Mouse (Mus musculus): Measurements from ENCODE around the gene Zfp358.
A peak's percentile ranks its signal among the peaks of the same experiment; 100 is the strongest.

The Zfp358 gene

DNA sequence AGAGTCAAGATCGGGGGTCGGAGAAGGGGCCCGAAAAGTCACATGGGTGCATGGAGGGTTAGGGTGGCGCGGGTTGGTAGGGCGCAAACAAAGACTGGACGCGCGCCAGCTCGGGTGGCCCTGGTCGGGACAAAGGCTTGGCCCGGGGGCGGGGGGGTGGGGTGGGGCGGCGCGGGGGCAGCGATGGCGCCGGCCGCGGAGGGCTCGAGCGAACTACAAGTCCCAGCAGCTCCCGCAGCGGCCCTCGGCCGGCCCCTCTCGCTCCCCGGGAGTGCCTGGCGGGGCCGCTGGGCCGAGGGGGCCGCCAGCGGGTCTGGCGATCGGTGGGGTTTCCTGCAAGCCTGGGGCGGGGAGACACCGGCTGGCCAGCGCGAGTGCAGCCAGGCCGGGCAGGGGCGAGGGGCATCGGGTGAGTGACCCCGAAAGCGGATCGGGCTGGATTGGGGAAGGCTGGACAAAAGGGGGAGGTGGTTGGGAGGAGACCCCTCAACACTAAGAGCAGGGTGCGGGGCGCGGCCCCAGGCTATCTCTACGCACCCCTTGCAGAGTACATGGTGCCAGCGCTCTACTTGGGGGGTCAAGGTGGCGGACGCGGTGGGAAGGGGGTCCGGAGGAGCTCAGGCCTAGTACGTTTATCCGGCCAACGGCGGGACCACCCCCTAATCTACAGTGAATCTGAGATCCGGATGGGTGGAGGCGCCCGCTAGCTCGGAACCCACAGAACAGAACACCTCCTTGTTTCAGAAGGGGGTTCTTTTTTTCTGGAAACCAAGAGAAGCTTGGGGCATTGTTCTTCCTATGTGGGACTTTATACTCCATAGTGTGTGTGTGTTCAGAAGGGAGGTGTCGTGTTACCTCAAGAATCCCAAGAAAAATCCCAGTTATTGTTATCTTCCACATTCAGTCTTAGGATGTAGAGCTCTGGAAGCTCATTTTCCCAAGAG is at the start of gene Zfp358:
Zfp358 (plus strand) TSS at position 238 of the 944 bp plus-strand sequence.
- DNase-seq (ENCODE audit: low spot score in 2 of 2), result peak; percentile 68

DNA sequence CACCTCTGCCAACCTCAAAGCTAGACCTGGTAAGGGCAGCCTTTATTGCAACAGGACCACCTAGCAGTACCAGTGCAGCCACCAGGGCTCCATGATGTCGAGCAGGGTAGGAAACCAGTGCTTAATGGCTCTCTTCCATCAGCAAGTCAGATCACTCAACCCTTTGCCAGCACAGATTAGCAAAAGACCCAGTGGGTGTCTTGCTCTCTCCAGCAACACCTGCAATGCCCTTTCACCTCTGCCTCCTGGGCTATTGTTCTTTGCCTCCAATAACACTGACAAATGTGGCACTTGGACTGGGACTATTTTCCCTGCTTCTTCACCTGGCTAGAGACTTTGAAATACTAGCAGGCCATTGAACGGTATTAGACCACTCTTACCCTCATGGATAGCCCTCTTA is 43.7 kb upstream of the Zfp358 start:
- no peak for DNase-seq (ENCODE audit: low spot score in 2 of 2)

DNA sequence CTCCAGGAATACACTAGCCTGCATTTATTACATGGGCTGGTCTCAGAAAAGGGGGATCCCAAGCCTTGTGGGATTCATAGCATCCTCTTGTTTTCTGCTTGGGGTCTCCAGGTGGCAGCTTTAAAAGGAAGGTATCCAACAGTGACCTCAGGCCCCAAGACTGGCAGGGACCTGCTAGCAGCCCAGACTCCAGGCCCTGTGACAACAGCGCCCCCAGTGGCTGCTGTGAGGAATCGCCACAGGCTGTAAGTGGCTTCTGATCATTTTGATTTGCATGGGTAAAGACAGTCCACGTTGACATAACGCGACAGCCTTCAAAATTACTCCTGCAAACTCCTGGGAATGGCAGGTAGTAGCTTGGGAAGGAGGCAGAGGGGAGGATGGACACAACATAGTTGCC is 42.3 kb upstream of the Zfp358 start:
- peak in 1 of 2 experiments; percentile 24 for DNase-seq (ENCODE audit: low spot score in 2 of 2)

DNA sequence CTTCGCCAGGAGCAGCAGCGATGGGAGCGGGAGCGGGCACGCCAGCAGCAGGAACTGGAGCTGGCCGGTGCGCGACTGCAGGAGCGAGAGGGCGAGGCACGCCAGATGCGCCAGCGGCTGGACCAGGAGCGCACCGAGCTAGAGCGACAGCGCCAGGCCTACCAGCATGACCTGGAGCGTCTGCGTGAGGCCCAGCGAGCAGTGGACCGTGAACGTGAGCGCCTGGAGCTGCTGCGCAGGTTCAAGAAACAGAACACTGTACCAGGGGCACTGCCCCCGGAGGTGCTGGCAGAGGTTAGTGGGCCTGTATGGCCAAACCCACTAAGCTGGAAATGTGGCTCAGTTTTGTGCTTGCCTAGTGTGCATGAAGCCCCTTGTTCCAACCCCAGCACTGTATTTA is 40.9 kb upstream of the Zfp358 start:
- DNase-seq (ENCODE audit: low spot score in 2 of 2), result no peak

DNA sequence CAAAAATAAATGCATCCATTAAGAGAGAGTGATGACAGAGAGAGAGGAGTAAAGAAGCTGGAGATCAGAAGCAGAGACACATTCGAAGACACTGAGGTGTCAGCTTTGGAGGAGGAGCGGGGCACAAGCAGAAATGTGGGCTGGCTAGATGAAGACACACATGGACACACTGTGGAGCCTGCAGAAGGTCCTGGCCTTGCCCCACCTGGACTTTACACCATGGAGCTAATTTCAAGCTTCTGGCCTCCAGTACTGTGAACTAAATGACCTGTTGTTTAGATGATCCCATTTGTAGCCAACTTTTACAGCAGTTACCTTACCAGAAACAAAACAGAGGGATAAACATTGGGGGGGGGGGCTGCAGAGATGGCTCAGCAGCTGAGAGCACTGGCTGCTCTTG is 29.7 kb upstream of the Zfp358 start:
- DNase-seq (ENCODE audit: low spot score in 2 of 2), result no peak

DNA sequence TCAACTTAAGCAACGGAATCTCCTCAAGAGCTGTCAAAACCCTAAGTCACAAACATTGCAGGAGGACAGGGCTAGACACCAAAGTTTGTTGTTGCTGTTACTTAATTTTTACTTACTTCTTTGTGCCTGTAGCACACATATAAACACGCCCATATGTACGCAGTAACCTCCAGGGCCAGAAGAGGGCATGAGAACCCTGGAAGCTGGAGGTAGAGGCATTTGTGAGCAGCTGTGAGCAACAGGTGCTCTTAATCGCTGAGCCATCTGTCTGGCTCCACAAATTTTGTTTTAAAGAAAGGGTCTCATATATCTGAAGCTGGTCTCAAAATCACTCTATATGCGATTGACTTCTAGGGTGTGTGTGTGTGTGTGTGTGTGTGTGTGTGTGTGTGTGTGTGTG is 28.6 kb upstream of the Zfp358 start:
- DNase-seq (ENCODE audit: low spot score in 2 of 2), result no peak

DNA sequence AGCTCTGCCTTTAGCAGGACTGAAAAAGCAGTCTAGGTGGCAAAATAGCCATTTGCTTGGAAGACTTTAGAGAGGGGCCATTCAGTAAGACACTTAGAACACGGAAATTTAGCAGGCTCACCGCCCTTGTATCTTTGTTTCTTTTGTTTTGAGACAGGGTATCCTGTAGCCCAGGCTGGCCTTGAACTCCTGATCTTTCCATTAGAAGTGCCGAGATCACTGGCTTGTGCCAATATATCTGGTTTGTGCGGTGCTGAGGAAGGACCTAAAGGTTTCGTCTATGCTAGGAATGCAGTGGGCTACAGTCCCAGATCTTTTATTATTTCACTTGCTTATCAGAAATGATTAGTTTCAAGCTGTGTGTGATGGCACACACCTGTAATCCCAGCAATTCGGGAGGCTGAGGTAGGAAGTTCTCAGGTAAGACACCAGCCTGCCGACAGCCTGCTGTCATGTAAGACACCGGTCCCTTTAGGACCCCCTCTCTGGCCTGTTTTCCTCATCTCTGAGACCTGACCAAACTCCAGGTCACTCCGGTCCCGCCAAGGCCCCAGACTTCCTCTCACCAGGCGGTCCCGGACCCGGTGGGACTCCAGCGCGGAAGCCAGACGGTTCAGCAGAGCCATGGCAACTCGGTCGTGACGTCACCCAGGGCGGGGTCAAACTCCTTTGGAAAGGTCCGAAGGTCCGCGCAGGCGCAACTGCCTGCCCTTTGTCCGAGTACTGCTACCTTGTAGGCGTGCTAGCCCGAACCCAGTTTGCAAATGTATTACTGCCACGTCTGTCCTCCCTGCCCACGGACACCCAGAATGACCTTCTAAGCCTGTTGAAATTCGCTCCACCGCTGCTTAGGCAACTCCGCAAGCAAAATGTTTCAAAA is 25.7 kb upstream of the Zfp358 start, which contains the start of gene Pex11g:
Pex11g (minus strand) TSS at position 675 of the 880 bp plus-strand sequence.
- peak; percentile 96 to 98 for DNase-seq (ENCODE audit: low spot score in 2 of 2)

DNA sequence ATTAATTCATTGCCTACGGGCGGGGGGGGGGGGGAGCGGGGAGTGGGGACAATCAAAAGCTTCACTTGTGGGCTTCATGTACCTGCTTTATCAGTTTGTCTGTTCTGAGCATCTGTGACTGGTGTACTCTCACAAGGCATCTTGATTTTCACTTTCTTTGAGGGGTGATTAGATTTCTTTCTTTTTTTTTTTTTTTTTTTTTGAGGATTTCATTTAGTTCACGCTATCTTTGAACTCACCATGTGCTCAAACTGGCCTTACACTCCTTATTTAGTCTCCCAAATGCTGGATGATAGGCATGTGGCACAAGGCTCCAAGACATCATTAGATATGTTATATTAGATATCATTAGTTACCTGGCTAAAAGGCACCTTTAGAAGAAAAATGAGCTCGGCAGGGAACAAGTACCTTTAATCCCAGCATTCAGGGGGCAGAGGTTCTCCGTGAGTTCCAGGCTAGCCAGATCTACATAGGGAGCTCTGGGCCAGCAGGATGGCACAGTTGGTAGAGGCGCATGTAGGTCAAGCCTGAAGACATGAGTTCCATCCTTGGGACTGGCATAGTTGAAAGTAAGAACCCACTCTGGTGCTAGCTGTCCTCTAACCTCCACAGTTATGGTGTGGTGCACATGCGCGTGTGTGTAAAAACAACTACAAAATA is 24.9 kb upstream of the Zfp358 start:
- no peak for DNase-seq (ENCODE audit: low spot score in 2 of 2)

DNA sequence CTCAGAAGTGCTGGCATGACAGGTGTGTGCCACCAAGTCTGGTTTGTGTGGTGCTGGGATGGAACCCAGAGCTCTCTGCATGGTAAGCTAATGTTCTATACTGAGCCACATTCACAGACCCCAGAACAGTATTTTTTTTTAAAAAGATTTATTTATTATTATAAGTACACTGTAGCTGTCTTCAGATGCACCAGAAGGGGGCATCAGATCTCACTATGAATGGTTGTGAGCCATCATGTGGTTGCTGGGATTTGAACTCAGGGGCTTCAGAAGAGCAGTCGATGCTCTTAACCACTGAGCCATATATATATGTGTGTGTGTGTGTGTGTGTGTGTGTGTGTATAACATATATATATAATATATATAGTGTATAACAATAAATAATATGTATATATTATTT is 24.1 kb upstream of the Zfp358 start:
- DNase-seq (ENCODE audit: low spot score in 2 of 2), result no peak

DNA sequence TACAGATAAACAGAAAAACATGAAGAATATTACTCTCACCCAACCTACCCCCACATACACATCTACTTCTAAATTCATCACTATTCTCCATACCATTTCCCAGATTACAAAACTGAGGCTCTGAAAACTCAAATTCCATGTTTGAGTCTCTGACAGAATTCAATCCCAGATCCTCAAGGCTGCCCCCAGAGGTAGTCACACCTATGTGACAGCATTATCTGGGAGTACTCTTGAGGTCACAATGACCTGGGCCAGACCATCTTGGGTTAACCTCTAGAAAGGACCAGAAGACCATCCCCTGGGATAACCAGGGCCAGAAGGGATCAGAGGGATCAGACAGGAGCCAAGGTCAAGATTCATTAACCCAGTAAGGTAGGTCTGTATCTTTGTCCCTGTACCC is 22.4 kb upstream of the Zfp358 start, which contains the start of gene Tex45:
Tex45 (plus strand) TSS at position 301 of the 400 bp plus-strand sequence.
- no peak for DNase-seq (ENCODE audit: low spot score in 2 of 2)

DNA sequence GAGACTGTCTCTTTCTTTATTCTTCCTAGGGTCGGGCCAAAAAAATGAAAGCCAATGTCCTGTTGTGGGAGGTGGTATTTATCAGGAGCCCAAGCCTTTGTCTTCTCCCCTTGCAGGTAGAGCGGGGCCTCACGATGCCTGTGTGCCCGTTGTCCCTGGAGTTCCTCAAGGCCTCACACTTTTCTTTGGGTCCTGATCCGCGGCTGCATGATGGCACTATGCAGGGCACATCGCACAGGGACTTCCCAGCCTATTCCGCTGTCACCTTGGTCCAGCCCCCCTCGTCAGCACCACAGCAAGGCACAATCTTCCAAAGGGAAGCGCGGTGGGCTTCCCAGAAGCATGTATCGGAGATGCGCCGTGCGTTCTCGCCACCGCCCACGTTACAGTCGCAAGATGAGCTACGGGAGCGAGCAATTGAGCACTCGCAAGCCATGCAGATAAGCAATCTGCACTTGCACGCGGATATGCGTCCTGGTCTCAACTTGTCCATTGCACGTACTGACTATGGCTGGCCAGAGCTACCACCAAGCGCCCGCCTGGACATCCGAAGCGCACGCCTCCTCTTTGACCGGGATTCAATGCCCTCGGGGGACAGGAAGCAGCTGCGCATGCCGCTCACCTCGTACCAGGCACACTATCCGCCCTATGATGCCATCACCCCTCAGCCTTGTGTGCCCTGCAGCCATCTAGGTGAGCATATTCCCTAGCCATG is 17.1 kb upstream of the Zfp358 start:
- DNase-seq (ENCODE audit: low spot score in 2 of 2), result no peak

DNA sequence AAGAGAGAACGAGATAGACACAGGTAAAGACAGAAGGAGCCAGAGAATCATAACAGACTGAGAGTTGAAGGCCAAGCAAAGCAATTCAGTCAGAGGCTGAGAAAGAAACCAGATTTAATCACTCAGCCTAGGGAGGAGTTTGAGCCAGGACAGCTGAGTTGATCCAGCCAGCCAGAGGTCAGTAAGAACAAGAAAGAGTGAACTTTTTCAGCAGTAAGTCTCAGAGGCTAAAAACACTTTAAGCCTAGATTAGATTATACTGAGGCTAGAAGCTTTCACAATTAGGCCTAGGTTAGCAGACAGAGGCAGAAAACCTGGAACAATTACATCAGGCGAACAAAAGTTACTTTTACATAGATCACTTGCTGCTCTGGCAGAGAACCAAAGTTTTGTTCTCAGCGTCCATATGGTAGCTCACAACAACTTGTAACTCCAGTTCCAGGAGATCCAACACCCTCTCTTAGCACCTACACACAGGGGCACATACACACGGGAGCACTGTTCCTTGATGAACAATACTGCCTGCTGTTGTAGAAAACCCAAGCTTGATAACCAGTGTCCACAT is 12.6 kb upstream of the Zfp358 start:
- DNase-seq (ENCODE audit: low spot score in 2 of 2), result no peak

DNA sequence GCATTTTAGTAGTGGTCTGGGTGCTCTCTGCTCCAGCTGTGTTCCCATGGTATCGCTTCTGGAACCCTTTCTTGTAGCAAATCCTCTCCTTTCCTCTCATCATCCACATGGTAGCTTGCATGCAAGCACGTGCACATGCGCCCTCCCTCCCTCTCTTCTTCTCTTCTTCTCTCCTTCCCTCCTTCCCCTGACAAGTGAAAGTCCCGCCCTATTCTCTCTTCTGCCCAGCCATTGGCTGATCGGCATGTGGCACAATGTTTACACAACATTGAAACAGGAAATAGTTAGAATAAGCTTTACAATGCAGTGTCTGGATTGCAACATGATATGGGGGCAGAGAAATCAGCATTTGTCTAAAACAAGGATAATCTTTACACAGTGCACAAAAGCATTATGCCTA is 11.3 kb upstream of the Zfp358 start:
- no peak for DNase-seq (ENCODE audit: low spot score in 2 of 2)

DNA sequence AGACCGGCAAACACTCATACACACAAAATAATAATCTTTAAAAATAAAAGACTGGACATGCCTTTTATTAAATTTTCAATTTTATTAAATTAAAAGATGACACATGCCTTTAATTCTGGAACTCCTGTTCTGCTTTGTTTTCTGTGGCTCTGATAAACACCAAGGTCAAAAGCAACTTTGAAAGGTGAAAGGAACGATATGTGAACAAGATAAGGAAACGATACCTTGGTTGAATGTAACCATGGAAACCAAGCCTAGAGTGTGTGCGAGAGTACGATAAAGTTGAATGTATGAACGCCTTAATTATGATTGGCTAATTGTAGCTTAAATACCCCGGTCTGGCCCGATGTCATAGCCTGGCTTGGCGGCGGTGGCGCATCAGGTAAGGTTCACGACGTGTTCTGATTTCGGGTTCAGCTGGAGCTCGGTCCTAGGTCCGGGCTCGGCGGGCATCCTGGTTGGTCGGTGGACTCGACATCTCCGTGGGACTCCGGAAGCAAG is 10.6 kb upstream of the Zfp358 start:
- no peak for DNase-seq (ENCODE audit: low spot score in 2 of 2)

DNA sequence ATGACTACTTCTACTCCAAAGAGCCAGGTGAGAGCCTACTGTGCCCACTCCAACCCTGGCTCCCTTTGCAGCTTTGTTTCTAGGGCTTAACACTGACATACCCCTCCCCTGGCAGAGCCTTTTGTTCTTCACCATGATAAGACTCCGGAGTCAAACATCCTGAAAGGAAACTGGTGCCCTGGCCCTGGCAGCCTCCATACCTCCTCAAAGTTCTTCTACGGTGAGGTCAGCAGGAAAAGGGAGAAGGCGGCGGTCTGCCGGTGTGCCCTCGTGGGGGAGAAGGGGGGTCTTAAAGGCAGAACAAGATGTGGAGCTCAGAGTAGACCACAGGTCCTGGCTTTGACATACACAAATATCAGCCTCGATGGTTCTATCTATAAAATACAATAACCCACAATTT is 9.4 kb upstream of the Zfp358 start:
- DNase-seq (ENCODE audit: low spot score in 2 of 2), result no peak

DNA sequence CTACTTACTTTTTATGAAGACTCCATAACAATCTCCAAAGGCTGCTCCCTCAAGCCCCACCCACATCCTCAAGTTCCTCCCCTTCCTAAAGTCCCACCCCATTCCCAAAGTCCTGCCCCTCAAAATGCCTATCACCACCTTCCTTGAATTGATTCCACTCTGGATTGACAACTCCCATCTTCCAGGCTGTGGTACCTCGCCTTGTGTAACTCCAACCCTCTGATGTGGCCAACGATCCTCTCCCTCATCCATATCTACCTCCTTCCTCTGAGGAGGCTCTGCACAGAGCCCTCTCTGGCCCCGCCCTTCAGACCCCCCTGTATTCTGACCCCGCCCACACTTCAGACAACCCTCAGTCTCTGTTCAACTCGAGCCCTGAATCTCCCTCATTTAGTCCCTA is 7.7 kb upstream of the Zfp358 start:
- DNase-seq (ENCODE audit: low spot score in 2 of 2), result no peak

DNA sequence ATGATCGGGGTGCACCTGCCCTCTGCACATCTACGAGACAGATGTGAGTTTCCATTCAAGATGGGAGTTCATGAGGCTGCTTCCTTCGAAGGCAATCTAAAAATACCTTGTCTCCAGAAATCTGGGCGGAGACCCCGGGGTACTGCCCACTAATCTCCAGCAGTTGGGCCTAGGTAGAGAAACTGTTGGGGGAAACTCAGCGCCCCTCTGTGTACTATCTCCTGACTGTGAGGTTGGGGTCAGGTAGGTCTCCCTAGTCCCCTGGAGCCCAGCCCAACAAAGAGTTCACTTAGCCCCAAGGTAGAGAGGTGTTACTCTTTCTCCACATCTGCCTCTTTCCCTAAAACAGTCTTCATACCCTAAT is 889 bp downstream of the Zfp358 start:
- DNase-seq (ENCODE audit: low spot score in 2 of 2), result no peak

DNA sequence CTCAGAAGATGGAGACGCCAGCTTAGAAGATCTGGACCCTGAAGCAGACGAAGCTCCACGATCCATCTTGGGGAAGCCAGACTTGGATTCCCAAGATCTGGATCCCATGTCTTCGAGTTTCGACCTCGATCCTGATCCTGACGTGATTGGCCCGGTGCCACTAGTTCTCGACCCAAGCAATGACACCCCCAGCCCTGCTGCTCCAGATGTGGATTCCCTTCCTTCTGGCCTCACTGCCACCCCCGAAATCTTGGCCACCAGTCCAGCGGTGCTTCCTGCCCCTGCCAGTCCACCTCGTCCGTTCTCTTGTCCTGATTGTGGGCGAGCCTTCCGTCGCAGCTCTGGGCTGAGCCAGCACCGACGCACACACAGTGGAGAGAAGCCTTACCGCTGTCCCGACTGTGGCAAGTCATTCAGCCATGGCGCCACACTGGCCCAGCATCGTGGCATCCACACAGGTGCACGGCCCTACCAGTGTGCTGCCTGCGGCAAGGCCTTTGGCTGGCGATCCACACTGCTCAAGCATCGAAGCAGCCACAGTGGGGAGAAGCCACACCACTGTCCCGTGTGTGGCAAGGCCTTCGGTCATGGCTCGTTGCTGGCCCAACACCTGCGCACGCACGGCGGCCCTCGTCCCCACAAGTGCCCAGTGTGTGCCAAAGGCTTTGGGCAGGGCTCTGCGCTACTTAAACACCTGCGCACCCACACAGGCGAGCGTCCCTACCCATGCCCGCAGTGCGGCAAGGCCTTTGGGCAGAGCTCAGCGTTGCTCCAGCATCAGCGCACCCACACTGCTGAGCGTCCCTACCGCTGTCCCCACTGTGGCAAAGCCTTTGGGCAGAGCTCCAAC is 2.9 kb downstream of the Zfp358 start:
- DNase-seq (ENCODE audit: low spot score in 2 of 2), result no peak

DNA sequence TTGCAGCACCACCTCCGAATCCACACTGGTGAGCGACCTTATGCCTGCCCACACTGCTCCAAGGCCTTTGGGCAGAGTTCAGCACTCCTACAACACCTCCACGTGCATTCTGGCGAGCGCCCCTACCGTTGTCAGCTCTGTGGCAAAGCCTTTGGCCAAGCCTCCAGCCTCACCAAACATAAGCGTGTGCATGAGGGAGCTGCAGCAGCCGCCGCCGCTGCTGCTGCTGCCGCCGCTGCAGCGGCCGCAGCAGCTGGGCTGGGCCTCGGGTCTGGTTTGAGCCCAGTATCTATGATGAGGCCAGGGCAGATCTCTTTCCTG is 3.5 kb downstream of the Zfp358 start:
- no peak for DNase-seq (ENCODE audit: low spot score in 2 of 2)

DNA sequence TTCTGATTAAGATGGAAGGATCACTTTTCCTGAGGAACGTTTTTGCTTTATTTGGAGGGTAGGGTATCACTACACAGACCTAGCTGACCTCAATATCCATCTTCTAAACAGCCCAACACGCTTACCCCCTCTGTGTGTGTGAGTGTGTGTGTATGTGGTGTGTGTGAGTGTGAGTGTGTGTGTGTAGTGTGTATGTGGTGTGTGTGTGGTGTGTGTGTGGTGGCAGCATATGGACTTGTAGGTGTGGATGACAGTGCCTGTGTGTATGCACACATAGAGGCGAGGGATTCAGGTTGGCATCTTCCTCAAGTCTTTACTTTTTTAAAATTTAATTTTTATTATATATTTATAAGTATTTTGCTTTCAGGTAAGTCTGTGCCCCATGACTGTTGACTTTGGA is 5.6 kb downstream of the Zfp358 start:
- DNase-seq (ENCODE audit: low spot score in 2 of 2), result no peak
